In the genomic region with DNA sequence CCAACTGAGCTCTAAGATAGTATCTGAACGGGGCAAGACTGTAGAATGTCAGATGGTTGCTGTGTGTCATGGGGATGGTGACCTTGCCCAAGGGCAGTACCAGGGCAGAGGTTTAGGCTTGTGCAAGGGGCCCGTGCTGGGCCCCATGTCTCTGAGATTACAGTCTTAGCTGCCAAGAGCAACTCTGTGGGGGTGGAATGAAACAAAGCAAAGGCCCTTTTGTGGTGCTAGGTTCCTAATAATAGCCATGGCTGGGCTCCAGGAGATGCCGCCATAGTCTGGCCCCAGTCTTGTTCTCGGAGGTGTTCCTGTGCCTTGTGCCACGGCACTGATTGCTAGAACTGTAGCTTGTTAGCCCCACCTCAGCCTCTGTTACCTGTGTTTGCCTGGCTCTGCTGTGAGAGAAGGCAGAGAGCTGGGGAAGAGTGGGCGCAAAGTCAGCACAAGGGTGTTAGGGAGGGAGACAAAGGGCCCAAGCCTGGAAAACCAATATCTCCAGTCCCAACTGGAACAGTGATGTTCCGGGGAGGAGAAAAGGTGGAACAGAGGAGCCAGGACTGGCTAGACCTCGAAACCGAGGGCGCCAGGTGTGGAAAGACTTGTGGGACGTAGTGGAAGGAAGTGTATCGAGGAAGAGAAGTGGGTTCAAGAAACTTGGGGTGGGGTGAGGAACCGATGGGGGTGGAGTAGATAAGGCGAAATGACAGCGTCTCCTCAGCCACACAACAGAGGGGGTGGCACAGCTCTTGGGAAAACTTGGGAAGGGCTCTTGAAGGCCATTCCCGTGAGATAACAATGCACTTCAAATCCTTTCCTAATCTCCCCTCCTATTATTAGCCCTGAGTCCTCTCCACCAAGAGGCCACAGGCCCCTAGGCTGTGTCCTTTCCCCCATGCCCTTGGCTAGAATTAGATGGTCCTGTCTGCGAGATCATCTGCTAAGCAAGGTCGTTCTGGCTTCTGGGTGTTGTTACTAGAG, we compare ENCODE assay signal across 1 mouse cellular context.
TF ChIP-seq lines count a peak whose summit lies in the region.

No protein-coding gene starts in this region.

TF ChIP-seq in myocyte, 11 proteins besides CTCF, POLR2A, EP300 and RAD21 (continued from another document):
- TF ChIP-seq MYOG (IDR thresholded peaks at IDR 0.05; ENCODE audit: control insufficient read depth in 1 of 3, insufficient read depth in 1 of 3, insufficient read length in 2 of 3, low read depth in 2 of 3) (no peak), TCF12 (IDR thresholded peaks at IDR 0.05; ENCODE audit: insufficient read depth, poor library complexity, severe bottlenecking) (no peak), REST (IDR thresholded peaks at IDR 0.05; ENCODE audit: insufficient read depth, insufficient read length) (no peak), USF1 (IDR thresholded peaks at IDR 0.05; ENCODE audit: low read depth) (no peak), CEBPB (IDR thresholded peaks at IDR 0.05; ENCODE audit: insufficient read depth, poor library complexity, severe bottlenecking) (no peak), POLR2AphosphoS2 (IDR thresholded peaks at IDR 0.05; ENCODE audit: insufficient read length, low read depth) (no peak), E2F4 (IDR thresholded peaks at IDR 0.05; ENCODE audit: insufficient read depth) (no peak), SRF (IDR thresholded peaks at IDR 0.05; ENCODE audit: control insufficient read depth, insufficient read length, low read depth) (no peak)
